Mouse (Mus musculus): ENCODE measurements around the gene Pold1. TPM values are rescaled to one million over a fixed set of nuclear protein-coding genes. Genes with fewer than 3 reads are reported as not detected.

The Pold1 gene
- polyA plus RNA-seq (2016; fragmentation: Nextera tagmentation; extraction: Ambion mirVana): 175 and 184 TPM in 2 replicates

GRCm38 (mm10) chr7:44548497-44549087 lies at the start of gene Pold1:
Gene Pold1, minus strand, starts transcription at chr7:44548849.
- Histone ChIP-seq H3K4me1 (peaks cover 26% of the 10 kb centered on the region), H3K4me3 (peak within 1 kb of the TSS; percentile 71), H3K27me3 (ENCODE audit: low read depth, poor library complexity, severe bottlenecking) (no peaks in the 10 kb centered on the region), H3K36me3 (peaks cover 63% of the 10 kb centered on the region), H3K9me3 (replicated peaks) (no peaks in the 10 kb centered on the region), H3K27ac (peak within 1 kb of the TSS; percentile 88)
- peak; percentile 100 for DNase-seq (ENCODE audit: low spot score)
- under 1% methylated on average over 43 of the region's 43 CpGs for WGBS

- WGBS: 84% methylated on average over 11 of the region's 12 CpGs
- Histone ChIP-seq H3K27me3 (ENCODE audit: low read depth, poor library complexity, severe bottlenecking) (peaks cover 45% of the 10 kb centered on the region), H3K27ac (no peak overlapping the region), H3K4me1 (peaks cover 33% of the 10 kb centered on the region), H3K4me3 (no peak overlapping the region), H3K36me3 (no peaks in the 10 kb centered on the region), H3K9me3 (replicated peaks) (no peaks in the 10 kb centered on the region)
- no peak for DNase-seq (ENCODE audit: low spot score)
Observed at GRCm38 (mm10) chr7:44598336-44598735, 49.7 kb upstream of the Pold1 start.

GRCm38 (mm10) chr7:44597666-44598065 lies 49.0 kb upstream of the Pold1 start:
- peaks cover 32% of the 10 kb centered on the region for H3K4me1 ChIP-seq
- no peak overlapping the region for H3K4me3 ChIP-seq
- no peaks in the 10 kb centered on the region for H3K9me3 ChIP-seq (replicated peaks)
- H3K27ac ChIP-seq: no peak overlapping the region
- H3K36me3 ChIP-seq: no peaks in the 10 kb centered on the region
- no peak for DNase-seq (ENCODE audit: low spot score)
- 95% methylated on average over 4 of the region's 4 CpGs for WGBS
- H3K27me3 ChIP-seq (ENCODE audit: low read depth, poor library complexity, severe bottlenecking): peaks cover 45% of the 10 kb centered on the region

- Histone ChIP-seq H3K27ac (no peak overlapping the region), H3K4me3 (no peak overlapping the region), H3K36me3 (no peaks in the 10 kb centered on the region), H3K4me1 (peaks cover 26% of the 10 kb centered on the region), H3K27me3 (ENCODE audit: low read depth, poor library complexity, severe bottlenecking) (peaks cover 45% of the 10 kb centered on the region), H3K9me3 (replicated peaks) (no peaks in the 10 kb centered on the region)
- WGBS: 33% methylated on average over 5 of the region's 5 CpGs
- DNase-seq (ENCODE audit: low spot score): no peak
Observed at GRCm38 (mm10) chr7:44596996-44597538, 48.4 kb upstream of the Pold1 start.

GRCm38 (mm10) chr7:44596051-44596450 lies 47.4 kb upstream of the Pold1 start:
- DNase-seq (ENCODE audit: low spot score): no peak
- Histone ChIP-seq H3K36me3 (no peaks in the 10 kb centered on the region), H3K9me3 (replicated peaks) (no peaks in the 10 kb centered on the region), H3K4me1 (peaks cover 28% of the 10 kb centered on the region), H3K4me3 (no peak overlapping the region), H3K27me3 (ENCODE audit: low read depth, poor library complexity, severe bottlenecking) (peaks cover 45% of the 10 kb centered on the region), H3K27ac (no peak overlapping the region)
- WGBS: 94% methylated on average over 6 of the region's 6 CpGs

- no peaks in the 10 kb centered on the region for H3K36me3 ChIP-seq
- no peak overlapping the region for H3K27ac ChIP-seq
- no peak overlapping the region for H3K4me3 ChIP-seq
- peaks cover 44% of the 10 kb centered on the region for H3K27me3 ChIP-seq (ENCODE audit: low read depth, poor library complexity, severe bottlenecking)
- DNase-seq (ENCODE audit: low spot score): no peak
- peaks cover 36% of the 10 kb centered on the region for H3K4me1 ChIP-seq
- 96% methylated on average over 20 of the region's 20 CpGs for WGBS
- no peaks in the 10 kb centered on the region for H3K9me3 ChIP-seq (replicated peaks)
Observed at GRCm38 (mm10) chr7:44595131-44595561, 46.5 kb upstream of the Pold1 start.

GRCm38 (mm10) chr7:44594291-44594690 lies 45.6 kb upstream of the Pold1 start:
- Histone ChIP-seq H3K36me3 (no peaks in the 10 kb centered on the region), H3K4me1 (peaks cover 44% of the 10 kb centered on the region), H3K9me3 (replicated peaks) (no peaks in the 10 kb centered on the region), H3K27me3 (ENCODE audit: low read depth, poor library complexity, severe bottlenecking) (peaks cover 50% of the 10 kb centered on the region), H3K27ac (no peak overlapping the region), H3K4me3 (no peak overlapping the region)
- 66% methylated on average over 6 of the region's 6 CpGs for WGBS
- DNase-seq (ENCODE audit: low spot score): no peak

GRCm38 (mm10) chr7:44593775-44594174 lies 45.1 kb upstream of the Pold1 start:
- Histone ChIP-seq H3K27ac (no peak overlapping the region), H3K4me3 (peak overlapping the region; percentile 27), H3K27me3 (ENCODE audit: low read depth, poor library complexity, severe bottlenecking) (peaks cover 55% of the 10 kb centered on the region), H3K4me1 (peaks cover 49% of the 10 kb centered on the region), H3K9me3 (replicated peaks) (no peaks in the 10 kb centered on the region), H3K36me3 (no peaks in the 10 kb centered on the region)
- under 1% methylated on average over 22 of the region's 22 CpGs for WGBS
- DNase-seq (ENCODE audit: low spot score): peak; percentile 96

- WGBS: 3% methylated on average over 15 of the region's 15 CpGs
- DNase-seq (ENCODE audit: low spot score): no peak
- Histone ChIP-seq H3K36me3 (no peaks in the 10 kb centered on the region), H3K27ac (no peak overlapping the region), H3K27me3 (ENCODE audit: low read depth, poor library complexity, severe bottlenecking) (peaks cover 62% of the 10 kb centered on the region), H3K4me3 (no peak overlapping the region), H3K9me3 (replicated peaks) (no peaks in the 10 kb centered on the region), H3K4me1 (peaks cover 57% of the 10 kb centered on the region)
Observed at GRCm38 (mm10) chr7:44593051-44593450, 44.4 kb upstream of the Pold1 start.

- H3K27me3 ChIP-seq (ENCODE audit: low read depth, poor library complexity, severe bottlenecking): peaks cover 78% of the 10 kb centered on the region
- no peaks in the 10 kb centered on the region for H3K9me3 ChIP-seq (replicated peaks)
- peaks cover 65% of the 10 kb centered on the region for H3K4me1 ChIP-seq
- peak; percentile 49 for DNase-seq (ENCODE audit: low spot score)
- H3K4me3 ChIP-seq: peak overlapping the region; percentile 64
- WGBS: under 1% methylated on average over 60 of the region's 60 CpGs
- peak overlapping the region; percentile 54; the same call in 1 of the 2 replicates for H3K27ac ChIP-seq
- H3K36me3 ChIP-seq: no peaks in the 10 kb centered on the region
Observed at GRCm38 (mm10) chr7:44591348-44592116, 42.9 kb upstream of the Pold1 start.

GRCm38 (mm10) chr7:44590402-44591347 lies 42.0 kb upstream of the Pold1 start, which contains the start of gene Kcnc3:
Gene Kcnc3, plus strand, starts transcription at chr7:44590664.
- Histone ChIP-seq H3K9me3 (replicated peaks) (no peaks in the 10 kb centered on the region), H3K4me3 (peak within 1 kb of the TSS; percentile 64), H3K27me3 (ENCODE audit: low read depth, poor library complexity, severe bottlenecking) (peaks cover 86% of the 10 kb centered on the region), H3K36me3 (no peaks in the 10 kb centered on the region), H3K27ac (peak within 1 kb of the TSS; percentile 54), H3K4me1 (peaks cover 65% of the 10 kb centered on the region)
- WGBS: under 1% methylated on average over 79 of the region's 80 CpGs
- DNase-seq (ENCODE audit: low spot score): peak; percentile 95

- H3K9me3 ChIP-seq (replicated peaks): no peaks in the 10 kb centered on the region
- H3K4me3 ChIP-seq: peak overlapping the region; percentile 64
- WGBS: 2% methylated on average over 13 of the region's 13 CpGs
- peaks cover 65% of the 10 kb centered on the region for H3K4me1 ChIP-seq
- H3K27me3 ChIP-seq (ENCODE audit: low read depth, poor library complexity, severe bottlenecking): peaks cover 93% of the 10 kb centered on the region
- DNase-seq (ENCODE audit: low spot score): peak; percentile 38
- 0 out of 2 replicates have a peak overlapping the region, but pooled peaks have one; percentile 36 for H3K27ac ChIP-seq
- no peaks in the 10 kb centered on the region for H3K36me3 ChIP-seq
Observed at GRCm38 (mm10) chr7:44589946-44590345, 41.3 kb upstream of the Pold1 start.

Measured in limb, embryonic 10.5 days (tissue).